Mouse (Mus musculus) midbrain, embryonic 12.5 days (tissue): ENCODE measurements at regions not wholly inside any gene's neighbourhood (a gene's known extent, or its start where the extent isn't known, plus 50 kb on each side); places are given as distances from the start of the nearest gene placed in this dataset.

ENCODE experiments used
- ATAC-seq: fragments of 200-750 bp; cut with Nextera tagmentation; 2 replicates; pipeline ENCODE4 v1.8.0; 2017; ENCODE audit warnings: low read depth, moderate TSS enrichment, moderate library complexity; ENCODE audit not compliant: low FRiP score
- H3K27ac ChIP-seq: fragments of 300-500 bp; sonication (generic); replicated peaks from 2 replicates; pipeline ENCODE4 v1.5.1; 2016; ENCODE audit warnings: mild to moderate bottlenecking
- H3K27me3 ChIP-seq: fragments of 300-500 bp; sonication (generic); 2 replicates; pipeline ENCODE4 v1.6.1; 2016; ENCODE audit warnings: mild to moderate bottlenecking
- H3K36me3 ChIP-seq: fragments of 300-500 bp; sonication (generic); 2 replicates; pipeline ENCODE4 v1.6.1; 2016
- H3K4me1 ChIP-seq: fragments of 300-500 bp; sonication (generic); 2 replicates; pipeline ENCODE4 v1.6.1; 2016
- H3K4me2 ChIP-seq: fragments of 300-500 bp; sonication (generic); replicated peaks from 2 replicates; pipeline ENCODE4 v1.6.1; 2016; ENCODE audit warnings: mild to moderate bottlenecking, moderate library complexity
- H3K4me3 ChIP-seq: fragments of 300-500 bp; sonication (generic); 2 replicates; pipeline ENCODE4 v1.5.1; 2016; ENCODE audit warnings: mild to moderate bottlenecking
- H3K9ac ChIP-seq: fragments of 300-500 bp; sonication (generic); replicated peaks from 2 replicates; pipeline ENCODE4 v1.6.1; 2016; ENCODE audit warnings: mild to moderate bottlenecking, moderate library complexity
- H3K9me3 ChIP-seq: fragments of 300-500 bp; sonication (generic); 2 replicates; pipeline ENCODE4 v1.6.1; 2016; ENCODE audit warnings: mild to moderate bottlenecking
- WGBS: fragments of 180-500 bp; shearing (Covaris S2); methylation state at CpG from one replicate; pipeline ENCODE4 v1.1.7; 2016; 5-methylcytosine and 5-hydroxymethylcytosine counted together

GRCm38 (mm10) chr15:68430486-68430885, 1929.8 kb upstream of the Lrrc6 start:
- Histone ChIP-seq H3K9me3 (no peaks in the 10 kb centered on the region), H3K4me2 (no peak overlapping the region), H3K4me3 (no peak overlapping the region), H3K27ac (no peak overlapping the region), H3K36me3 (no peaks in the 10 kb centered on the region), H3K27me3 (no peaks in the 10 kb centered on the region), H3K4me1 (no peaks in the 10 kb centered on the region), H3K9ac (no peak overlapping the region)
- no peak for ATAC-seq
- 78% methylated on average over 4 of the region's 4 CpGs for WGBS

GRCm38 (mm10) chr15:68428444-68429228, 1927.9 kb upstream of the Lrrc6 start:
- Histone ChIP-seq H3K4me2 (no peak overlapping the region), H3K36me3 (no peaks in the 10 kb centered on the region), H3K27me3 (no peaks in the 10 kb centered on the region), H3K4me1 (no peaks in the 10 kb centered on the region), H3K27ac (no peak overlapping the region), H3K9me3 (no peaks in the 10 kb centered on the region), H3K4me3 (no peak overlapping the region), H3K9ac (no peak overlapping the region)
- WGBS = 23% methylated on average over 6 of the region's 6 CpGs
- ATAC-seq = peak; percentile 79

GRCm38 (mm10) chr15:68417142-68417541, 1916.4 kb upstream of the Lrrc6 start:
- Histone ChIP-seq H3K4me1 (0 out of 2 replicates have a peak, but pooled peaks cover 6% of the 10 kb centered on the region), H3K9ac (no peak overlapping the region), H3K36me3 (no peaks in the 10 kb centered on the region), H3K4me2 (no peak overlapping the region), H3K9me3 (no peaks in the 10 kb centered on the region), H3K27ac (no peak overlapping the region), H3K27me3 (no peaks in the 10 kb centered on the region), H3K4me3 (no peak overlapping the region)
- 8% methylated on average over 1 of the region's 1 CpGs for WGBS
- ATAC-seq = no peak

GRCm38 (mm10) chr15:68415401-68415925, 1914.8 kb upstream of the Lrrc6 start:
- no peak for ATAC-seq
- H3K27ac ChIP-seq = no peak overlapping the region
- no peak overlapping the region for H3K4me2 ChIP-seq
- 0 out of 2 replicates have a peak, but pooled peaks cover 6% of the 10 kb centered on the region for H3K4me1 ChIP-seq
- H3K4me3 ChIP-seq = no peak overlapping the region
- H3K27me3 ChIP-seq = no peaks in the 10 kb centered on the region
- H3K9me3 ChIP-seq = no peaks in the 10 kb centered on the region
- 32% methylated on average over 3 of the region's 3 CpGs for WGBS
- no peaks in the 10 kb centered on the region for H3K36me3 ChIP-seq
- no peak overlapping the region for H3K9ac ChIP-seq

DNA sequence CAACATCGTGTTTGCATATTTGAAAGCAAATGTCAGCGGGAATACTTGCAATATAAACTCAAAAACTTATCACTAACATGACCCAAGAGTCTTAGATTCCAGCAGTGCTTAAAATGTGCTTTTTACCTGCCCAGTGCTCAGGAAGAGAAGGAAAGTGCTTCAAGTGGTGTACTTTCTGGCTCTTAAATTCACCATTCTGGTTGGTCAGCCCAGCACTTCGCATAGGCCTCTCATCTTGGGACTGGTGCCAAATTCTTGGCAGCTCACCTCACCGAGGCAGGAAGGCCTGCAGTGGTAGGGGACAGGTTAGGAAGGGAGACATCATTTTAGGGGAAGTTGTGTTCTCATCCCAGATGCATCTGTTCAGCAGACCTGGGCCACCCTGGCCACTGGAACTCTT, 1913.3 kb upstream of the Lrrc6 start:
- WGBS = 81% methylated on average over 4 of the region's 4 CpGs
- Histone ChIP-seq H3K27me3 (no peaks in the 10 kb centered on the region), H3K9me3 (no peaks in the 10 kb centered on the region), H3K4me2 (no peak overlapping the region), H3K27ac (no peak overlapping the region), H3K9ac (no peak overlapping the region), H3K36me3 (no peaks in the 10 kb centered on the region), H3K4me1 (0 out of 2 replicates have a peak, but pooled peaks cover 6% of the 10 kb centered on the region), H3K4me3 (no peak overlapping the region)
- ATAC-seq = no peak

DNA sequence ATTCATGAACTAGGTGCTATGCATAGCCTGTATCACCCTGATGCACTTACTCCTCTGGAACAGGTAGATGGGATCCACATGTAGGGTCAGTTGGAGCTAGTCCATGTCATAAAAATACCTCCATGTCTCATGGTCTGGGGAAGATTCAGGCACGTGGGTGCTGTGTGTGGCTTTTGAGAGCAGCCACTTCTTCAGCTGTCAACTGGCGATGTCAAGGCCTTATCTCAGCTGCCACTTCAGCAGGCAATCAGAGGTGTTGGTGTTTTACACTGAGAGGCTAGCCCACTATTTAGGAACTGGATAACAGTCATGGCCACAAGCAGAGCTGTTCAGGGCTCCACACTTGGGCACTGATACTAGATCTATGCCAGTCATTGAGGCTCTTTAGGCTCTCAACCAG, 1912.0 kb upstream of the Lrrc6 start:
- Histone ChIP-seq H3K4me1 (0 out of 2 replicates have a peak, but pooled peaks cover 6% of the 10 kb centered on the region), H3K27me3 (no peaks in the 10 kb centered on the region), H3K36me3 (no peaks in the 10 kb centered on the region), H3K27ac (no peak overlapping the region), H3K9ac (no peak overlapping the region), H3K9me3 (no peaks in the 10 kb centered on the region), H3K4me3 (no peak overlapping the region), H3K4me2 (no peak overlapping the region)
- ATAC-seq = no peak
- 90% methylated on average over 2 of the region's 2 CpGs for WGBS

DNA sequence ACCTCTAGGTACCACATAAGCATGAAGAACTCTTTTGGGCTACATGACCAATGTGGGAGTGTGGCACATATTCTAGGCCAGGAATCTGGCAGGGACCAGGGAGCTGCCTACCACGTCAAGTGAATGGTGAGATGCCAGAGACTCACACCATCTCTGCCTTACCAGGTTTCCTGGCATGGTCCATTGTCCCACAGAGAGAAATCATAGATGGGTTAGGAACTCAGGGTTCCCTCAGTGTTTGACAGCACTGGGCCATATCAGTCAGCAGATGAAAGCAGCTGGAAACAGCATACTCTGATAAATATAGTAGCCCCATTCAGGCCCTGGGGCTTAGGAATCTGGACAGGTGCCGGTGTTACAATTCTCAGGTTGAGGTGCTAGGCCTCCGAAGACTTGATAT, 1911.4 kb upstream of the Lrrc6 start:
- H3K4me2 ChIP-seq = no peak overlapping the region
- H3K4me3 ChIP-seq = no peak overlapping the region
- no peaks in the 10 kb centered on the region for H3K27me3 ChIP-seq
- no peak overlapping the region for H3K27ac ChIP-seq
- 0 out of 2 replicates have a peak, but pooled peaks cover 2% of the 10 kb centered on the region for H3K4me1 ChIP-seq
- no peaks in the 10 kb centered on the region for H3K9me3 ChIP-seq
- no peaks in the 10 kb centered on the region for H3K36me3 ChIP-seq
- ATAC-seq = no peak
- 90% methylated on average over 3 of the region's 3 CpGs for WGBS
- no peak overlapping the region for H3K9ac ChIP-seq

GRCm38 (mm10) chr15:68403554-68404070, 1902.9 kb upstream of the Lrrc6 start:
- ATAC-seq = no peak

GRCm38 (mm10) chr15:68401726-68402125, 1901.0 kb upstream of the Lrrc6 start:
- WGBS = 68% methylated on average over 1 of the region's 1 CpGs
- Histone ChIP-seq H3K9me3 (no peaks in the 10 kb centered on the region), H3K27me3 (no peaks in the 10 kb centered on the region), H3K4me3 (no peak overlapping the region), H3K9ac (no peak overlapping the region), H3K4me1 (no peaks in the 10 kb centered on the region), H3K36me3 (no peaks in the 10 kb centered on the region), H3K27ac (no peak overlapping the region), H3K4me2 (no peak overlapping the region)
- ATAC-seq = no peak

More at GRCm38 (mm10) chr15:68403554-68404070, 1902.9 kb upstream of the Lrrc6 start:
- H3K36me3 ChIP-seq = no peaks in the 10 kb centered on the region
- H3K9ac ChIP-seq = no peak overlapping the region
- H3K27me3 ChIP-seq = no peaks in the 10 kb centered on the region
- 95% methylated on average over 3 of the region's 3 CpGs for WGBS
- H3K4me3 ChIP-seq = no peak overlapping the region
- H3K27ac ChIP-seq = no peak overlapping the region
- no peaks in the 10 kb centered on the region for H3K4me1 ChIP-seq
- H3K9me3 ChIP-seq = no peaks in the 10 kb centered on the region
- H3K4me2 ChIP-seq = no peak overlapping the region

- no peak overlapping the region for H3K27ac ChIP-seq
- no peak for ATAC-seq
- H3K9me3 ChIP-seq = no peaks in the 10 kb centered on the region
- H3K27me3 ChIP-seq = no peaks in the 10 kb centered on the region
- no peak overlapping the region for H3K4me2 ChIP-seq
- no peaks in the 10 kb centered on the region for H3K4me1 ChIP-seq
- 91% methylated on average over 4 of the region's 4 CpGs for WGBS
- H3K36me3 ChIP-seq = no peaks in the 10 kb centered on the region
- no peak overlapping the region for H3K4me3 ChIP-seq
- no peak overlapping the region for H3K9ac ChIP-seq
These were observed 1900.3 kb upstream of the Lrrc6 start for GRCm38 (mm10) chr15:68401006-68401405.

DNA sequence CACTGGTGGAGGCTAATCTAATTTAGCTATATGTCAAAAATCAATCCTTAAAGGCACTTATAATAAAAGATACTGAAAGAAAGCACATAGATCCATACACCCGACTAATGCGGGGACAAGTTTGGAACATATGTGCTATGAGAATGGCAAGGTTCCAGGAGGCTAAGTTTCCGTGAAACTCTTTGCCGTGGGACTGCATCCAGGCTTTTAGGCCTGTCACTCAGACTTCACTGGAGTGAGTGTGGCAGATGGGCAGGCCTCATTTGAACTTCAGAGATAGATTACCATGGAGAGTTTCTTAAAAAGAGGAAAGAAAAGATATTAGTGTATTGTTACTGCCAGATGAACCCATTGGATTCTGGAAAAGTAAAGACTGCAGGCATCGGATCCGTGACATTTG, 1895.9 kb upstream of the Lrrc6 start:
- H3K27me3 ChIP-seq = no peaks in the 10 kb centered on the region
- no peak for ATAC-seq
- no peak overlapping the region for H3K27ac ChIP-seq
- H3K9me3 ChIP-seq = no peaks in the 10 kb centered on the region
- H3K36me3 ChIP-seq = no peaks in the 10 kb centered on the region
- no peak overlapping the region for H3K9ac ChIP-seq
- no peak overlapping the region for H3K4me3 ChIP-seq
- no peaks in the 10 kb centered on the region for H3K4me1 ChIP-seq
- WGBS = 95% methylated on average over 6 of the region's 6 CpGs
- H3K4me2 ChIP-seq = no peak overlapping the region

DNA sequence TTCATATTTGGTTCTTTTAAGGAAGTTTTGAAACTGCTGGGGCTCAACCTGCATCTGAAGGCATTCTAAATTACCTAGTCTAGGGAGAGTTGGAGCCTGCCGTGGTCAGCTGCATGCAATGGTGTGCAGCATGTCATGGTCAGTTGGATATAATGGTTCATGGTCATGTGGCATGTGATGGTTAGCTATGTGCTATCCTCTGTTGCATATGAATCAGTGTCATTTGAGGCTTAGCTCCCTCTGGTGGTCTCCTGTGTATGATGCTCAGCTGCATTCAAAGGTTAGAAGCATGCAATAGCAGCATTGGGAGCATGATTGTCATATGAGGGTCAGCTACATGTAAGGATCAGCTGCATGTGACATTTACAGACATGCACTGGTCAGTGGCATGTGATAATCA, 1894.0 kb upstream of the Lrrc6 start:
- ATAC-seq = no peak
- 78% methylated on average over 1 of the region's 1 CpGs for WGBS
- Histone ChIP-seq H3K4me1 (no peaks in the 10 kb centered on the region), H3K36me3 (no peaks in the 10 kb centered on the region), H3K9ac (no peak overlapping the region), H3K27ac (no peak overlapping the region), H3K27me3 (no peaks in the 10 kb centered on the region), H3K9me3 (no peaks in the 10 kb centered on the region), H3K4me3 (no peak overlapping the region), H3K4me2 (no peak overlapping the region)
